Mouse (Mus musculus) heart, postnatal 0 days (tissue): ENCODE data around the gene Rasgef1a. TPM values are rescaled to one million over a fixed set of nuclear protein-coding genes. Genes with fewer than 3 reads are reported as not detected.

ENCODE experiments used
- ATAC-seq: fragments of 200-750 bp; cut with Nextera tagmentation; 2 replicates; pipeline ENCODE4 v1.8.0; 2017; ENCODE audit warnings: low read depth, moderate number of reproducible peaks, moderate library complexity; ENCODE audit not compliant: insufficient read depth
- DNase-seq: peaks from one replicate; pipeline ENCODE4 v3.0.0-alpha.2; 2016; ENCODE audit warnings: low spot score
- H3K27ac ChIP-seq: fragments of 300-500 bp; sonication (generic); 2 replicates; pipeline ENCODE4 v1.5.1; 2014; ENCODE audit warnings: low read depth, mild to moderate bottlenecking
- H3K27me3 ChIP-seq: fragments of 300-500 bp; sonication (generic); 2 replicates; pipeline ENCODE4 v1.6.1; 2014; ENCODE audit warnings: low read length, mixed read lengths; ENCODE audit not compliant: control insufficient read depth, insufficient read depth
- H3K36me3 ChIP-seq: fragments of 300-500 bp; sonication (generic); replicated peaks from 2 replicates; pipeline ENCODE4 v1.6.1; 2014; ENCODE audit warnings: low read length, mixed read lengths; ENCODE audit not compliant: control insufficient read depth, insufficient read depth
- H3K4me1 ChIP-seq: fragments of 300-500 bp; sonication (generic); 2 replicates; pipeline ENCODE4 v1.6.1; 2014; ENCODE audit warnings: antibody characterized with exemption; ENCODE audit not compliant: control insufficient read depth, insufficient read depth
- H3K4me2 ChIP-seq: fragments of 300-500 bp; sonication (generic); 2 replicates; pipeline ENCODE4 v1.6.1; 2014; ENCODE audit warnings: low read depth, mild to moderate bottlenecking, low read length, moderate library complexity
- H3K4me3 ChIP-seq: fragments of 300-500 bp; sonication (generic); 2 replicates; pipeline ENCODE4 v1.5.1; 2014; ENCODE audit warnings: low read depth, low read length
- H3K9ac ChIP-seq: fragments of 300-500 bp; sonication (generic); replicated peaks from 2 replicates; pipeline ENCODE4 v1.6.1; 2014; ENCODE audit warnings: low read depth, low read length, mixed read lengths
- H3K9me3 ChIP-seq: fragments of 300-500 bp; sonication (generic); replicated peaks from 2 replicates; pipeline ENCODE4 v1.6.1; 2016; ENCODE audit warnings: low read length; ENCODE audit not compliant: control insufficient read depth
- CTCF ChIP-seq: IDR thresholded peaks from 2 replicates; pipeline ENCODE4 v1.5.1; 2016; ENCODE audit warnings: antibody characterized with exemption, control low read depth, low read depth
- EP300 ChIP-seq: IDR thresholded peaks from 2 replicates; pipeline ENCODE4 v1.6.1; 2016; ENCODE audit warnings: antibody characterized with exemption, low read depth
- WGBS: fragments of 180-500 bp; shearing (Covaris S2); extraction: QIAGEN DNeasy Blood & Tissue Kit; methylation state at CpG from one replicate; pipeline ENCODE4 v1.1.7; 2014; 5-methylcytosine and 5-hydroxymethylcytosine counted together
- polyA plus RNA-seq: library from polyadenylated mRNA; unstranded; fragments of >200 nt; fragmentation: Nextera tagmentation; extraction: Ambion mirVana; gene quantifications from 2 replicates; pipeline ENCODE4 v1.2.1, GENCODE M21; 2015
- total RNA-seq: library from RNA; depleted of rRNA; stranded (reverse); fragments of >200 nt; gene quantifications from 2 replicates; pipeline ENCODE4 v1.2.3, GENCODE M21; 2014; ENCODE audit warnings: low replicate concordance

Rasgef1a gene
- total and polyA plus RNA-seq, 2 experiments from 2014 or later, result 0.16 to 2.1 TPM

GRCm38 (mm10) chr6:118067720-118068119, 56.5 kb downstream of the Rasgef1a start:
- H3K9ac ChIP-seq, result no peak overlapping the region
- peaks cover 15% of the 10 kb centered on the region for H3K4me1 ChIP-seq
- H3K9me3 ChIP-seq, result no peaks in the 10 kb centered on the region
- ATAC-seq, result no peak
- TF ChIP-seq CTCF, result peak; percentile 31
- no peak for TF ChIP-seq EP300
- H3K27ac ChIP-seq, result no peak overlapping the region
- 74% methylated on average over 7 of the region's 7 CpGs for WGBS
- no peak for DNase-seq
- peaks cover 26% of the 10 kb centered on the region for H3K27me3 ChIP-seq
- no peak overlapping the region for H3K4me3 ChIP-seq
- H3K4me2 ChIP-seq, result no peak overlapping the region
- no peaks in the 10 kb centered on the region for H3K36me3 ChIP-seq

- Histone ChIP-seq H3K27ac (no peak overlapping the region), H3K9me3 (no peaks in the 10 kb centered on the region), H3K4me2 (no peak overlapping the region), H3K4me1 (peaks cover 29% of the 10 kb centered on the region), H3K27me3 (peaks cover 13% of the 10 kb centered on the region), H3K4me3 (no peak overlapping the region), H3K9ac (no peak overlapping the region), H3K36me3 (no peaks in the 10 kb centered on the region)
- no peak for TF ChIP-seq CTCF
- no peak for TF ChIP-seq EP300
- DNase-seq (no peak), ATAC-seq (no peak)
- WGBS, result 72% methylated on average over 5 of the region's 5 CpGs
Measured at GRCm38 (mm10) chr6:118070321-118071012, 59.2 kb downstream of the Rasgef1a start.

DNA sequence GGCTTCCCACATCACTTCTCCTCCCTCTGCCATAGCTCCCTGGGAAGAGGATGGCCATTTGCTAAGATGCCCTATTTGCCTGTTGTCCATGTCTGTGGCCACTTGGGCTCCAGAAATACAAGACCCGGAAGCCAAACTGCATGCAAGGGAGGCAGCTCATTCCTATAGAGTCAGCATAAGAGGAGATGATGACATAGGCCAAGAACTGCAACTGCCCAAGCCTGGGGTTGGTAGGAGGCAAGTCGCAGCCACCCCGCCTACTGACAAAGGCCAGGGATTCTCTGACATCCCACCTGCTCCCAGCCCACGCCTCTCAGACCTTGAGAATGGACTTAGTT, 59.7 kb downstream of the Rasgef1a start:
- no peak for DNase-seq
- H3K4me2 ChIP-seq, result no peak overlapping the region
- no peaks in the 10 kb centered on the region for H3K9me3 ChIP-seq
- H3K9ac ChIP-seq, result no peak overlapping the region
- no peak for ATAC-seq
- no peak overlapping the region for H3K27ac ChIP-seq
- H3K27me3 ChIP-seq, result peaks cover 9% of the 10 kb centered on the region
- H3K4me3 ChIP-seq, result no peak overlapping the region
- no peaks in the 10 kb centered on the region for H3K36me3 ChIP-seq
- 90% methylated on average over 4 of the region's 4 CpGs for WGBS
- peaks cover 24% of the 10 kb centered on the region for H3K4me1 ChIP-seq
- no peak for TF ChIP-seq CTCF
- TF ChIP-seq EP300, result no peak

DNA sequence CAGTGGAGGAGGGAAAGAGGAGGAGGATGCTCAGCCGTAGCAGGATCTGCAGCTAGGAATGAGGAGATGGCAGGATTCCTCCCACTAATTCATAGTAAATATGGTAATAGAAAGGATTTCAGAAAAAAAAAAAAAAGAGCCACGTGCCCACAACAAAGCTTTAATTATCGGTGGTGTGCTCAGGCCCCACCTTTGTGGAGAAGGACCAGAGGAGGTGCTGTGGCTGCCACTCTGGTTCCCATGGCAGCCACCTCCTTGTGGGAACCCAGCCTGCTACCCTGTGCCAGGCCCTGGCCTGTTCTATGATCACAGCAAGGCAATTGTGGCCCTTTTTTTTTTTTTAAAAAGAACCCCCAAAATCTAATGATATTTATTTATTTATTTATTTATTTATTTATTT, 60.2 kb downstream of the Rasgef1a start:
- H3K4me3 ChIP-seq, result no peak overlapping the region
- no peak overlapping the region for H3K4me2 ChIP-seq
- DNase-seq (no peak), ATAC-seq (no peak)
- peaks cover 20% of the 10 kb centered on the region for H3K4me1 ChIP-seq
- 89% methylated on average over 3 of the region's 3 CpGs for WGBS
- H3K36me3 ChIP-seq, result no peaks in the 10 kb centered on the region
- no peaks in the 10 kb centered on the region for H3K9me3 ChIP-seq
- no peak overlapping the region for H3K9ac ChIP-seq
- TF ChIP-seq CTCF, result no peak
- TF ChIP-seq EP300, result no peak
- peaks cover 7% of the 10 kb centered on the region; the same call in 1 of the 2 replicates for H3K27me3 ChIP-seq
- no peak overlapping the region for H3K27ac ChIP-seq

DNA sequence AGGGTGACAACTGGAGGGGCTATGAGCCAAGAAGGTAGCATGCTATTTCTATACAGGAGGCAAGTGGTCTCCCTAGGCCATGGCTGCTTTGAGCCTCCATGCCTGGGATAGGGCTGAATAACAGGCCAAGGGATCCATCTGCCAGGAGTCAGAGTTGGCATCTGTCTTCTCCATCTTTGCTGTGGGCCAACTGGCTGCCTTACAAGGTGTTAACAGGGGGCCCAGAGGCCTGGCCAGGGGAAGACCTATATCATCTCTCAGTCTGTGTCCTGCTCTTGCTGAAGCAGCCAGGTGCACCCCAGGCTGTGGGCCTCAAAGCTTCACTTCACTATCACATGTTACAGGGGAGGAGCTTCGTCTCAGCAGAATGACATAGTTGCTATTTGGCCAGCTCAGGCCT, 60.9 kb downstream of the Rasgef1a start:
- TF ChIP-seq EP300 (no peak), CTCF (no peak)
- H3K27ac ChIP-seq, result no peak overlapping the region
- WGBS, result 70% methylated on average over 1 of the region's 1 CpGs

GRCm38 (mm10) chr6:118074151-118074550, 62.9 kb downstream of the Rasgef1a start:
- Histone ChIP-seq H3K4me3 (no peak overlapping the region), H3K27me3 (no peaks in the 10 kb centered on the region; the same call in 1 of the 2 replicates), H3K36me3 (no peaks in the 10 kb centered on the region), H3K9ac (no peak overlapping the region), H3K27ac (no peak overlapping the region), H3K4me1 (peaks cover 14% of the 10 kb centered on the region), H3K9me3 (no peaks in the 10 kb centered on the region), H3K4me2 (no peak overlapping the region)
- no peak for ATAC-seq
- TF ChIP-seq CTCF (no peak), EP300 (no peak)
- DNase-seq, result no peak
- 12% methylated on average over 3 of the region's 3 CpGs for WGBS

More for the DNA sequence above, 60.9 kb downstream of the Rasgef1a start:
- H3K4me1 ChIP-seq, result peaks cover 14% of the 10 kb centered on the region
- H3K4me3 ChIP-seq, result no peak overlapping the region
- DNase-seq (no peak), ATAC-seq (no peak)
- H3K9me3 ChIP-seq, result no peaks in the 10 kb centered on the region
- H3K36me3 ChIP-seq, result no peaks in the 10 kb centered on the region
- H3K4me2 ChIP-seq, result no peak overlapping the region
- H3K9ac ChIP-seq, result no peak overlapping the region
- no peaks in the 10 kb centered on the region for H3K27me3 ChIP-seq
